Mouse (Mus musculus) MN1 (cell line): ENCODE data around the gene Bub1.

Experiments used
- DNase-seq: peaks from one replicate; pipeline ENCODE4 v3.0.0-alpha.2; 2016; ENCODE audit warnings: low spot score

Bub1 gene

GRCm38 (mm10) chr2:127831401-127832102 is at the start of gene Bub1:
Bub1 (minus strand) TSS chr2:127831865.
- DNase-seq: peak; percentile 94

- no peak for DNase-seq
Measured at GRCm38 (mm10) chr2:127881063-127881462, 49.4 kb upstream of the Bub1 start.

GRCm38 (mm10) chr2:127864381-127864780 is 32.7 kb upstream of the Bub1 start:
- no peak for DNase-seq

GRCm38 (mm10) chr2:127854332-127854991 is 22.8 kb upstream of the Bub1 start:
- DNase-seq: peak; percentile 78

GRCm38 (mm10) chr2:127850371-127850770 is 18.7 kb upstream of the Bub1 start:
- DNase-seq: no peak

GRCm38 (mm10) chr2:127846571-127846970 is 14.9 kb upstream of the Bub1 start:
- DNase-seq: no peak

- no peak for DNase-seq
Measured at GRCm38 (mm10) chr2:127846008-127846407, 14.3 kb upstream of the Bub1 start.

GRCm38 (mm10) chr2:127845346-127845982 is 13.8 kb upstream of the Bub1 start:
- peak; percentile 64 for DNase-seq

GRCm38 (mm10) chr2:127842421-127842820 is 10.8 kb upstream of the Bub1 start:
- no peak for DNase-seq

- DNase-seq: no peak
Measured at GRCm38 (mm10) chr2:127841402-127841801, 9.7 kb upstream of the Bub1 start.

GRCm38 (mm10) chr2:127839425-127839824 is 7.8 kb upstream of the Bub1 start:
- no peak for DNase-seq

GRCm38 (mm10) chr2:127838576-127838975 is 6.9 kb upstream of the Bub1 start, which contains the start of gene Acoxl:
Acoxl (plus strand) TSS chr2:127838876.
- no peak for DNase-seq

- peak; percentile 66 for DNase-seq
Measured at GRCm38 (mm10) chr2:127832833-127833190, 1.1 kb upstream of the Bub1 start.

GRCm38 (mm10) chr2:127832103-127832832 is 603 bp upstream of the Bub1 start:
- no peak for DNase-seq

GRCm38 (mm10) chr2:127791919-127792603 is 39.6 kb downstream of the Bub1 start, which contains the start of gene Mtln:
Mtln (minus strand) TSS chr2:127792488.
- DNase-seq: peak; percentile 91

GRCm38 (mm10) chr2:127789651-127790270 is 41.9 kb downstream of the Bub1 start:
- no peak for DNase-seq

- no peak for DNase-seq
Measured at GRCm38 (mm10) chr2:127789138-127789537, 42.5 kb downstream of the Bub1 start.

- peak; percentile 85 for DNase-seq
Measured at GRCm38 (mm10) chr2:127788440-127789116, 43.1 kb downstream of the Bub1 start, which contains the start of gene Nphp1. Nphp1 (minus strand) TSS chr2:127788897.

- DNase-seq: no peak
Measured at GRCm38 (mm10) chr2:127787226-127787625, 44.4 kb downstream of the Bub1 start.

GRCm38 (mm10) chr2:127778451-127778850 is 53.2 kb downstream of the Bub1 start:
- no peak for DNase-seq

GRCm38 (mm10) chr2:127775013-127775412 is 56.7 kb downstream of the Bub1 start:
- DNase-seq: no peak
